Comparison of ENCODE assay signal across 8 mouse cellular contexts in genomic region chr7:44867010-44867702, GRCm38 (mm10). TPM values are rescaled to one million over a fixed set of nuclear protein-coding genes. Genes with fewer than 3 reads are reported as not detected.
DNase-seq lines count a peak whose midpoint lies in the region; ATAC-seq and TF ChIP-seq lines count a peak whose summit lies in the region.

No protein-coding gene starts in this region.

- H3K4me2 ChIP-seq in heart, postnatal 0 days (ENCODE audit: low read depth, low read length), result peak overlapping the region; percentile 83

- no peaks in the 10 kb centered on the region for H3K9me3 ChIP-seq in heart, postnatal 0 days (replicated peaks; ENCODE audit: control insufficient read depth, low read length)
- no peaks in the 10 kb centered on the region for H3K9me3 ChIP-seq in midbrain, embryonic 10.5 days (replicated peaks)

- peak overlapping the region; percentile 17; the same call in 1 of the 2 replicates for H3K4me3 ChIP-seq in heart, adult 2 months
- H3K4me3 ChIP-seq in bone marrow macrophage, adult 2 months (ENCODE audit: insufficient read depth, low read length), result no peak overlapping the region
- peak overlapping the region; percentile 99 for H3K4me3 ChIP-seq in heart, postnatal 0 days (ENCODE audit: low read depth, low read length)
- H3K4me3 ChIP-seq in midbrain, embryonic 10.5 days, result peak overlapping the region; percentile 98

- WGBS in heart, adult 2 months, result 44% methylated on average over 19 of the region's 19 CpGs
- 54% methylated on average over 19 of the region's 19 CpGs for WGBS in heart, postnatal 0 days
- 82% methylated on average over 19 of the region's 19 CpGs for WGBS in midbrain, embryonic 10.5 days

- no peaks in the 10 kb centered on the region; the same call in 1 of the 2 replicates for H3K36me3 ChIP-seq in heart, adult 2 months (ENCODE audit: control insufficient read depth, insufficient read depth, low read length)
- H3K36me3 ChIP-seq in heart, postnatal 0 days (replicated peaks; ENCODE audit: control insufficient read depth, insufficient read depth, low read length), result peaks cover 32% of the 10 kb centered on the region
- peaks cover 61% of the 10 kb centered on the region for H3K36me3 ChIP-seq in midbrain, embryonic 10.5 days

- H3K27ac ChIP-seq in heart, adult 2 months, result peak overlapping the region; percentile 72
- peak overlapping the region; percentile 85; the same call in 1 of the 2 replicates for H3K27ac ChIP-seq in bone marrow macrophage, adult 2 months (ENCODE audit: insufficient read depth, low read depth, low read length)
- peak overlapping the region; percentile 100 for H3K27ac ChIP-seq in heart, postnatal 0 days (ENCODE audit: low read depth)
- H3K27ac ChIP-seq in midbrain, embryonic 10.5 days (replicated peaks), result peak overlapping the region; percentile 55

- H3K27me3 ChIP-seq in heart, adult 2 months (ENCODE audit: control insufficient read depth, insufficient read depth, low read length), result no peaks in the 10 kb centered on the region
- no peaks in the 10 kb centered on the region for H3K27me3 ChIP-seq in heart, postnatal 0 days (ENCODE audit: control insufficient read depth, insufficient read depth, low read length)
- H3K27me3 ChIP-seq in midbrain, embryonic 10.5 days (ENCODE audit: low read depth, poor library complexity, severe bottlenecking), result no peaks in the 10 kb centered on the region

- ATAC-seq in heart, postnatal 0 days (ENCODE audit: insufficient read depth, low read depth), result no peak

- H3K79me2 ChIP-seq in heart, adult 2 months (replicated peaks; ENCODE audit: control insufficient read depth, insufficient read depth, low read length), result no peaks in the 10 kb centered on the region; the same call in 1 of the 2 replicates

- TF ChIP-seq POLR2A in heart, adult 2 months (IDR thresholded peaks at IDR 0.05; ENCODE audit: insufficient read depth, low read depth, low read length), result no peak
- no peak for TF ChIP-seq POLR2A in bone marrow macrophage, adult 2 months (IDR thresholded peaks at IDR 0.05; ENCODE audit: borderline replicate concordance, low read depth, low read length)

- H3K9ac ChIP-seq in heart, adult 2 months (ENCODE audit: low read depth, low read length), result no peak overlapping the region
- peak overlapping the region; percentile 32 for H3K9ac ChIP-seq in heart, postnatal 0 days (replicated peaks; ENCODE audit: low read depth, low read length)

- H3K4me1 ChIP-seq in heart, adult 2 months (ENCODE audit: control insufficient read depth, insufficient read depth, low read length), result peaks cover 29% of the 10 kb centered on the region
- H3K4me1 ChIP-seq in bone marrow macrophage, adult 2 months (ENCODE audit: control insufficient read depth, insufficient read depth, low read length), result peaks cover 32% of the 10 kb centered on the region
- peaks cover 44% of the 10 kb centered on the region for H3K4me1 ChIP-seq in heart, postnatal 0 days (ENCODE audit: control insufficient read depth, insufficient read depth)
- peaks cover 55% of the 10 kb centered on the region for H3K4me1 ChIP-seq in midbrain, embryonic 10.5 days

- no peak for DNase-seq in heart, adult 2 months
- DNase-seq in heart, postnatal 4 days, result no peak
- no peak for DNase-seq in heart, postnatal 0 days (ENCODE audit: low spot score)
- DNase-seq in midbrain, embryonic 10.5 days (ENCODE audit: low spot score), result no peak
- no peak for DNase-seq in right cerebral cortex, postnatal 4 days
- no peak for DNase-seq in urinary bladder, postnatal 25 days (ENCODE audit: low spot score)
- DNase-seq in thymus, postnatal 4 days, result no peak

- no peak for TF ChIP-seq EP300 in heart, adult 2 months (IDR thresholded peaks at IDR 0.05; ENCODE audit: insufficient read depth, low read depth, low read length)
- TF ChIP-seq EP300 in heart, postnatal 0 days (IDR thresholded peaks at IDR 0.05; ENCODE audit: low read depth), result no peak

- no peak for TF ChIP-seq CTCF in heart, adult 2 months (IDR thresholded peaks at IDR 0.05)
- TF ChIP-seq CTCF in bone marrow macrophage, adult 2 months (IDR thresholded peaks at IDR 0.05; ENCODE audit: low read depth, low read length), result no peak
- TF ChIP-seq CTCF in heart, postnatal 0 days (IDR thresholded peaks at IDR 0.05; ENCODE audit: low read depth), result no peak

- intact Hi-C loops in heart, adult 2 months (cut with DNase I), result no loop called here

RNA-seq across cellular contexts. Expression of gene Ptov1, which starts 2.4 kb away (rescaled TPM):
- total RNA-seq in heart, adult 2 months (2021), result 100 to 1,000 TPM; 155 to 172 TPM
- 293 and 317 TPM in 2 replicates for polyA plus RNA-seq in heart, adult 2 months (2012; rRNA removed)
- 100 to 1,000 TPM; 237 to 248 TPM for total RNA-seq in heart, postnatal 4 days (2021)
- polyA plus RNA-seq in bone marrow macrophage, adult 2 months (2012; ENCODE audit: insufficient read depth, insufficient read length, missing spikeins), result 90.1 and 105 TPM in 2 replicates
- total RNA-seq in heart, postnatal 0 days (2014; rRNA removed; ENCODE audit: low replicate concordance), result 335 and 364 TPM in 2 replicates
- 246 and 248 TPM in 2 replicates for polyA plus RNA-seq in heart, postnatal 0 days (2015; fragmentation: Nextera tagmentation; extraction: Ambion mirVana)
- 478 and 516 TPM in 2 replicates for polyA plus RNA-seq in midbrain, embryonic 10.5 days (2016; fragmentation: Nextera tagmentation; extraction: Ambion mirVana)

RNA-seq across cellular contexts. Expression of gene Pnkp, which starts 10.2 kb away (rescaled TPM):
- total RNA-seq in heart, adult 2 months (2021), result 10 to 100 TPM; 15.3 to 19.6 TPM
- 20.2 and 30.1 TPM in 2 replicates for polyA plus RNA-seq in heart, adult 2 months (2012; rRNA removed)
- 10 to 100 TPM; 19.6 to 19.9 TPM for total RNA-seq in heart, postnatal 4 days (2021)
- 31.2 and 48.7 TPM in 2 replicates for polyA plus RNA-seq in bone marrow macrophage, adult 2 months (2012; ENCODE audit: insufficient read depth, insufficient read length, missing spikeins)
- total RNA-seq in heart, postnatal 0 days (2014; rRNA removed; ENCODE audit: low replicate concordance), result 43.6 and 45.9 TPM in 2 replicates
- 24.5 and 27.2 TPM in 2 replicates for polyA plus RNA-seq in heart, postnatal 0 days (2015; fragmentation: Nextera tagmentation; extraction: Ambion mirVana)
- polyA plus RNA-seq in midbrain, embryonic 10.5 days (2016; fragmentation: Nextera tagmentation; extraction: Ambion mirVana), result 38.1 and 38.4 TPM in 2 replicates

RNA-seq across cellular contexts. Expression of gene Tbc1d17, which starts 18.3 kb away (rescaled TPM):
- total RNA-seq in heart, adult 2 months (2021), result 10 to 100 TPM; 29.6 to 46.6 TPM
- polyA plus RNA-seq in heart, adult 2 months (2012; rRNA removed), result 56.0 and 61.9 TPM in 2 replicates
- total RNA-seq in heart, postnatal 4 days (2021), result 10 to 100 TPM; 33.0 to 38.0 TPM
- 69.5 and 76.1 TPM in 2 replicates for polyA plus RNA-seq in bone marrow macrophage, adult 2 months (2012; ENCODE audit: insufficient read depth, insufficient read length, missing spikeins)
- 43.5 and 101 TPM in 2 replicates for total RNA-seq in heart, postnatal 0 days (2014; rRNA removed; ENCODE audit: low replicate concordance)
- polyA plus RNA-seq in heart, postnatal 0 days (2015; fragmentation: Nextera tagmentation; extraction: Ambion mirVana), result 51.7 and 57.5 TPM in 2 replicates
- 77.8 and 89.4 TPM in 2 replicates for polyA plus RNA-seq in midbrain, embryonic 10.5 days (2016; fragmentation: Nextera tagmentation; extraction: Ambion mirVana)

RNA-seq across cellular contexts. Expression of gene Akt1s1, which starts 18.4 kb away (rescaled TPM):
- 10 to 100 TPM; 62.6 to 72.8 TPM for total RNA-seq in heart, adult 2 months (2021)
- polyA plus RNA-seq in heart, adult 2 months (2012; rRNA removed), result 53.8 and 63.0 TPM in 2 replicates
- 10 to 100 TPM; 70.6 to 82.6 TPM for total RNA-seq in heart, postnatal 4 days (2021)
- polyA plus RNA-seq in bone marrow macrophage, adult 2 months (2012; ENCODE audit: insufficient read depth, insufficient read length, missing spikeins), result 36.9 and 45.3 TPM in 2 replicates
- total RNA-seq in heart, postnatal 0 days (2014; rRNA removed; ENCODE audit: low replicate concordance), result 81.8 and 137 TPM in 2 replicates
- 91.3 and 91.8 TPM in 2 replicates for polyA plus RNA-seq in heart, postnatal 0 days (2015; fragmentation: Nextera tagmentation; extraction: Ambion mirVana)
- polyA plus RNA-seq in midbrain, embryonic 10.5 days (2016; fragmentation: Nextera tagmentation; extraction: Ambion mirVana), result 89.5 and 98.1 TPM in 2 replicates

RNA-seq across cellular contexts. Expression of gene Med25, which starts 25.4 kb away (rescaled TPM):
- total RNA-seq in heart, adult 2 months (2021), result 10 to 100 TPM; 70.0 to 85.8 TPM
- polyA plus RNA-seq in heart, adult 2 months (2012; rRNA removed), result 107 and 121 TPM in 2 replicates
- 10 to 100 TPM; 74.6 to 76.3 TPM for total RNA-seq in heart, postnatal 4 days (2021)
- polyA plus RNA-seq in bone marrow macrophage, adult 2 months (2012; ENCODE audit: insufficient read depth, insufficient read length, missing spikeins), result 32.3 and 33.4 TPM in 2 replicates
- 112 and 136 TPM in 2 replicates for total RNA-seq in heart, postnatal 0 days (2014; rRNA removed; ENCODE audit: low replicate concordance)
- polyA plus RNA-seq in heart, postnatal 0 days (2015; fragmentation: Nextera tagmentation; extraction: Ambion mirVana), result 69.0 and 73.3 TPM in 2 replicates
- polyA plus RNA-seq in midbrain, embryonic 10.5 days (2016; fragmentation: Nextera tagmentation; extraction: Ambion mirVana), result 213 and 220 TPM in 2 replicates
